Mouse (Mus musculus) lung, embryonic 16.5 days (tissue): Measurements from ENCODE around the gene Ociad2. TPM values are rescaled to one million over a fixed set of nuclear protein-coding genes. Genes with fewer than 3 reads are reported as not detected.

Source experiments
- ATAC-seq: fragments of 200-750 bp; cut with Nextera tagmentation; 2 replicates; pipeline ENCODE4 v1.8.0; 2017; ENCODE audit warnings: low read depth, mild to moderate bottlenecking, moderate library complexity
- H3K27ac ChIP-seq: fragments of 300-500 bp; sonication (generic); 2 replicates; pipeline ENCODE4 v1.5.1; 2014; ENCODE audit warnings: mild to moderate bottlenecking, control low read depth, low read length
- H3K27me3 ChIP-seq: fragments of 300-500 bp; sonication (generic); 2 replicates; pipeline ENCODE4 v1.6.1; 2014; ENCODE audit warnings: low read depth, low read length, mixed read lengths; ENCODE audit not compliant: control insufficient read depth, insufficient read depth
- H3K36me3 ChIP-seq: fragments of 300-500 bp; sonication (generic); 2 replicates; pipeline ENCODE4 v1.6.1; 2014; ENCODE audit warnings: low read length; ENCODE audit not compliant: control insufficient read depth, insufficient read depth
- H3K4me1 ChIP-seq: fragments of 300-500 bp; sonication (generic); replicated peaks from 2 replicates; pipeline ENCODE4 v1.6.1; 2014; ENCODE audit warnings: low read length, mixed read lengths; ENCODE audit not compliant: control insufficient read depth, insufficient read depth
- H3K4me2 ChIP-seq: fragments of 300-500 bp; sonication (generic); 2 replicates; pipeline ENCODE4 v1.6.1; 2014; ENCODE audit warnings: low read depth, low read length, control low read depth
- H3K4me3 ChIP-seq: fragments of 300-500 bp; sonication (generic); 2 replicates; pipeline ENCODE4 v1.5.1; 2014; ENCODE audit warnings: mild to moderate bottlenecking, low read length, control low read depth
- H3K9ac ChIP-seq: fragments of 300-500 bp; sonication (generic); 2 replicates; pipeline ENCODE4 v1.6.1; 2014; ENCODE audit warnings: low read length, control low read depth
- H3K9me3 ChIP-seq: fragments of 300-500 bp; sonication (generic); 2 replicates; pipeline ENCODE4 v1.6.1; 2016; ENCODE audit warnings: low read length; ENCODE audit not compliant: control insufficient read depth
- WGBS: fragments of 180-500 bp; shearing (Covaris S2); extraction: QIAGEN DNeasy Blood & Tissue Kit; methylation state at CpG from one replicate; pipeline ENCODE4 v1.1.7; 2014; 5-methylcytosine and 5-hydroxymethylcytosine counted together
- polyA plus RNA-seq: library from polyadenylated mRNA; unstranded; fragments of >200 nt; fragmentation: Nextera tagmentation; extraction: Ambion mirVana; gene quantifications from 2 replicates; pipeline ENCODE4 v1.2.1, GENCODE M21; 2015

The Ociad2 gene
- polyA plus RNA-seq, 1 experiment from 2014 or later: 53.4 TPM

DNA sequence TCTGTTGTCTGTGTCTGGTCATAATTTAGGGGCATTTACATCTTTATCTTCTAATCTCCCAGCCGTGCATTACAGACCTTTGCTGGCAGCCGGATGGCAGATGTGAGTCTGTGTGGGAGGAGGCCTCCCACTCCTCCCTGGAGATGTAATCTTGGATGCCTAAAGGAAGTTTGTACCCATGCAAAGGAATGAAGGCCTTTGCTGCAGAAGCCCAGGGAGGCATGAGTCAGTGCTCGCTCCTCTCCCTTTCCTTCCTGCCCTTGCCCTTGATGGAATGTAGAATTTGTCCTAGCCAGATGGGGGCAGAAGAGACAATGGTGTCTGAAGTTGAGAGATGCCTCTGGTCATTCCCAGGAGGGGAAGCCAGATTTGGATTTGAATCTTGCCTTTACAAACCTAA, 32.4 kb upstream of the Ociad2 start:
- WGBS: 35% methylated on average over 3 of the region's 3 CpGs

DNA sequence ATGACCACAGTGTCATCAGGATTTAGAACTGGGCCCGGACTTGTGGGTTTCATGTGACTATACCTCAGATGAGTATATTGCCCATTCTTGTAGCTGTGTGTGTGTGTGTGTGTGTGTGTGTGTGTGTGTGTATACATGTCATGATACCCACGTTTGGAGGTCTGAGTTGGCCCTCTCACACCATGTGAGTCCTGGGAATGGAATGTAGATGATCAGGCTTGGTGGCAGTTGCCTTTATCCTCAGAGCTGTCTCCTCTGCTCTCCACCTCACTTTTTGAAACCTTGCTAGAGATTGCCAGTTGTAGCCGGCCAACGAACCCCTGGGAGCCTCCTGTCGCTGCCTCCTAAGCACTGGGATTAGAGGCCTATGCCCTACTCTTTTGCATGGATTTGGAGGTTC, 31.8 kb upstream of the Ociad2 start:
- Histone ChIP-seq H3K27me3 (no peaks in the 10 kb centered on the region), H3K9me3 (no peaks in the 10 kb centered on the region), H3K9ac (no peak overlapping the region), H3K36me3 (no peaks in the 10 kb centered on the region), H3K27ac (no peak overlapping the region), H3K4me2 (no peak overlapping the region), H3K4me3 (no peak overlapping the region), H3K4me1 (no peaks in the 10 kb centered on the region; the same call in 1 of the 2 replicates)
- no peak for ATAC-seq
- WGBS: 74% methylated on average over 5 of the region's 5 CpGs

More for the DNA sequence above, 32.4 kb upstream of the Ociad2 start:
- Histone ChIP-seq H3K9me3 (no peaks in the 10 kb centered on the region), H3K4me2 (no peak overlapping the region), H3K36me3 (no peaks in the 10 kb centered on the region), H3K9ac (no peak overlapping the region), H3K27me3 (no peaks in the 10 kb centered on the region), H3K4me3 (no peak overlapping the region), H3K27ac (no peak overlapping the region), H3K4me1 (no peaks in the 10 kb centered on the region; the same call in 1 of the 2 replicates)
- no peak for ATAC-seq

DNA sequence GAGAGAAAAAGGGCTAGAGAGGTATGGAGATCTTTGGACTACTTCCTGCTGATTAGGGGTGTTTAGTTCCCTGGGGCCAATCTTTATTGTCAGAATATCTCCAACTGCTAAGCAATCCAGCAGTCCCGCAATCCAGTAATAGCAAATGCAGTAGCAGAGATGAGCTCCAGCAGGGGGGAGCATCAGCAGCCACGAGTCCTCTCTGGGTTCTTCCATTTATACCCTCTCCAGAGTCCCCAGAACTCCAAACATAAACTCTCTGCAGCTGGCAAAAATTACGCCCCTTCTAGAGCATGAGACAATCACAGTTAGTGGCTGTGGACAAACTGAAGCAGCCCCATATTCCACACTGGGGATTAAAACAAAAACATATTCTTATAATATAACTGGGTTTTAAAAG, 28.9 kb upstream of the Ociad2 start:
- Histone ChIP-seq H3K4me2 (no peak overlapping the region), H3K4me1 (peaks cover 2% of the 10 kb centered on the region; the same call in 1 of the 2 replicates), H3K9me3 (no peaks in the 10 kb centered on the region), H3K36me3 (no peaks in the 10 kb centered on the region), H3K27ac (no peak overlapping the region), H3K9ac (no peak overlapping the region), H3K4me3 (no peak overlapping the region), H3K27me3 (no peaks in the 10 kb centered on the region)
- 67% methylated on average over 3 of the region's 3 CpGs for whole genome bisulfite sequencing
- no peak for ATAC-seq

DNA sequence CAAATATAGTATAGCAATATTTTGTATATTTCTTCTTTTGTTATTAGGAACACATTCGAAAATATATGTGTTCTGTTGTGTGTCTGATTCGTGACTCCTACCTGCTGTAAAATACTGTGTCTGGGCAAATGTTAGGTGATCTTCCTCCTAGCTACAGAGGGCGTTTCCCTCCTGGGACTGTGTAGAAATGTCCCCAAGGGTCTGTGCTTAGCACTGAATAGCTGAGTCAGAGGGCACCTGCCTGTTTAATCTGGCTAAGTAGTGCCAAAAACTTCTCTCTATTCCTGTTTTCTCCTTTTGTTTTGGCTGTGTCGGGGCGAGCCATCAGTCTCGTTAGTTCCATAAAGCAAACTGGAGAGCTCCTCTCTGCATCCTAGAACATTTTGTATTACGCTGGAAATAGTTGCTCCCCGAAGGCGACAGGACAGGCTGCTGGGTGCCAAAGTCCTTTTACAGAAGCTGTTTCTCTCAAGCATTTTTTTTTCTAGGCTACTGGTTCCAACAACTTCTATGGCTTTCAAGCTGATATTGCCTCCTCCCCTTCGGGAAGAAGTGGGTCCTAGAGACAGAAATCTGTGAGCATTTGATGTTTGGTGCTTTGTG, 28.1 kb upstream of the Ociad2 start:
- Histone ChIP-seq H3K4me2 (no peak overlapping the region), H3K4me3 (no peak overlapping the region), H3K9ac (no peak overlapping the region), H3K4me1 (peaks cover 2% of the 10 kb centered on the region; the same call in 1 of the 2 replicates), H3K27me3 (no peaks in the 10 kb centered on the region), H3K9me3 (no peaks in the 10 kb centered on the region), H3K36me3 (no peaks in the 10 kb centered on the region), H3K27ac (no peak overlapping the region)
- WGBS: 73% methylated on average over 10 of the region's 10 CpGs
- ATAC-seq: no peak

DNA sequence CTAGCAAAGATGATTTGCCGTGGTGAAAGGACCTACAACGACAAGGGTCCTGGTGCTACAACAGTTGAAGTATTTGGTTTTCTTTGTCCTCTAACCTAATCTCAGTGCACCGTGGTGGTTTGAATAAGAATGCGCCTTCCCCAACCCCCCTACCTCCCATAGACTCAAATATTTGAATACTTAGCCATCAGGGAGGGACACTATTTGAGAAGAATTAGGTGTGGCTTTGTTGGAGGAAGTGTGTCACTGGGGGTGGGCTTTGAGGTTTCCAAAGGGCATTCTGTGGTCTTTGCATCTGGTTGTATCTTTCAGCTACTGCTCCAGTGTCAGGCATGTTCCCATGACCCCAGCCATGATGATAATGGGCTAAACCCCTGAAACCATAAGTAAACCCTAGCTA, 27.1 kb upstream of the Ociad2 start:
- 43% methylated on average over 4 of the region's 4 CpGs for WGBS
- Histone ChIP-seq H3K4me1 (peaks cover 2% of the 10 kb centered on the region; the same call in 1 of the 2 replicates), H3K9me3 (no peaks in the 10 kb centered on the region), H3K27ac (no peak overlapping the region), H3K4me3 (no peak overlapping the region), H3K27me3 (no peaks in the 10 kb centered on the region), H3K4me2 (no peak overlapping the region), H3K9ac (no peak overlapping the region), H3K36me3 (no peaks in the 10 kb centered on the region)
- no peak for ATAC-seq

DNA sequence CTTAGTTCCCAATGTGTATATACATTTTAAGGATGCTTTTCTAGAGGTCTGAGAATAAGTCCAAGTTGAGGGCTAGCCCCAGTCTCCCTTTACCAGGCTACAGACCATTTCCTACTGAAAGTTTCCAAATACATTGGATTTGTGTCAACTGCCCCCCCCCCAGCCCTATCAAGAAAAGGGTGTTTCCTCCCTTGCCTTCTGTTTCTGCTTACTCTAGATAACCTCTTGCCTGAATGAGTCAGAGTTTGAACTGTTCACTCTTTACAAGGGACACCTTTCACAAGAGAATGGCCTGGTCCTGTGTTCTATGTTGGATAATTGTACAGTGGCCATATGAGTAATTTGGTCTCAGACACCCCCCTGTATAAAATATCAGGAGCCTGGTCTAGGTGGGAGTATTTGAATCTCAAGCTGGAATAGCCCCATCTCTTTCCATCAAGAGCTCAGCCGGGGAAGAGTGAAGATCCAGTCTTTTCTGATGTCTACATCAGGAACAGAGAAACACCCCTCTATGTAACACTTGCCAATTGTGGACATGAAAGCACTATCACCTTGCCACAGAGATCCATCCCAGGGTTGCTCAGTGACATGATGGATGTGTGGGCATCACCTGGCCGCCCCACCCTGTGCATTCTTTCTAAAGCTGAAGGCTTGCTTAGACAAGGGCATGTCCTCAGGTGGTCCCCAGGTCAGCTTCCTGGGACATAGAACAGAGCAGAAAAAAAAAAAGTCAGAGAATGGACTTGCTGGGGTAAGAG, 23.5 kb upstream of the Ociad2 start:
- H3K4me1 ChIP-seq: peaks cover 2% of the 10 kb centered on the region; the same call in 1 of the 2 replicates
- H3K36me3 ChIP-seq: no peaks in the 10 kb centered on the region
- no peak overlapping the region for H3K9ac ChIP-seq
- no peak for ATAC-seq
- H3K4me3 ChIP-seq: no peak overlapping the region
- H3K27ac ChIP-seq: no peak overlapping the region
- 89% methylated on average over 2 of the region's 2 CpGs for WGBS
- H3K4me2 ChIP-seq: no peak overlapping the region
- H3K9me3 ChIP-seq: no peaks in the 10 kb centered on the region
- no peaks in the 10 kb centered on the region for H3K27me3 ChIP-seq

DNA sequence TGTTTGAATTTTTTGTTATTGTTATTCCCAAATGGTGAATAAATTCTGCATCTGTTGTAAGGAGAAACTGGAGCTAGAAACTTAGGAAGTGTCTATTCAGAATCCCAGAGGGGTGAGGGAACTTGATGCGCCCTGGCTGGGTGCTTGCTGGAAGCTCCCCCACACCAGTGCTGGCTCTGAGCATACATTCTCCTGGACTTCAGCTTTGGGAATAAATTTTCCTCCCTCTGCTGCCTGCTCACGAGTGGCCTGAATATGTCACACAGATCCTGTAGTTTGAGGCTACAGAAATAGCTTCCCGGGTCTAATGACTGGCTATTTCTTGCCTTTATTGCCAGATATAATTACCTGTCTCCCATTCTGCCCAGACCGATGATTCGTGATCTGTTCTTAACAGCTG, 22.0 kb upstream of the Ociad2 start:
- ATAC-seq: no peak
- Histone ChIP-seq H3K4me2 (no peak overlapping the region), H3K9ac (no peak overlapping the region), H3K27me3 (no peaks in the 10 kb centered on the region), H3K27ac (no peak overlapping the region), H3K9me3 (no peaks in the 10 kb centered on the region), H3K36me3 (no peaks in the 10 kb centered on the region), H3K4me1 (peaks cover 2% of the 10 kb centered on the region; the same call in 1 of the 2 replicates), H3K4me3 (no peak overlapping the region)
- WGBS: 89% methylated on average over 5 of the region's 5 CpGs

DNA sequence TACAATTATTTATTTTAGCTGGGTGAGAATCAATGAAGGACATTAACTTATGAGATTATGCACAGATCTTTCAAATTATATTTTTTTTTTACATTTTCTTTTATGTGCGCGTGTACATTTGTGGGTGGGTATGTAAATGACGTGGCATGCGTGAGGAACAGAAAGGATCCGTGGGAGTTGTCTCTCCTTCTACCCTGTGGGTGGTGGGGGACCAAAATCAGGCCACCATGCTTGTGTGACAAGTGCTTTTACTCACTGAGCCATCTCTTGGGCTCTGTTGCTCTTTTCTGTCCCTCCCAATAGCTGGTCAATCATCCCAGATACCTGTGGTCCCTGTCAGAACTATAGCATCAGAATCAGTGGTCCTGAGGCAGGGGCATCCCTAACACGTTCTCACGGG, 21.5 kb upstream of the Ociad2 start:
- Histone ChIP-seq H3K9me3 (no peaks in the 10 kb centered on the region), H3K36me3 (no peaks in the 10 kb centered on the region), H3K4me2 (no peak overlapping the region), H3K9ac (no peak overlapping the region), H3K4me1 (peaks cover 2% of the 10 kb centered on the region; the same call in 1 of the 2 replicates), H3K27me3 (no peaks in the 10 kb centered on the region), H3K27ac (no peak overlapping the region), H3K4me3 (no peak overlapping the region)
- 87% methylated on average over 7 of the region's 7 CpGs for WGBS
- ATAC-seq: no peak

DNA sequence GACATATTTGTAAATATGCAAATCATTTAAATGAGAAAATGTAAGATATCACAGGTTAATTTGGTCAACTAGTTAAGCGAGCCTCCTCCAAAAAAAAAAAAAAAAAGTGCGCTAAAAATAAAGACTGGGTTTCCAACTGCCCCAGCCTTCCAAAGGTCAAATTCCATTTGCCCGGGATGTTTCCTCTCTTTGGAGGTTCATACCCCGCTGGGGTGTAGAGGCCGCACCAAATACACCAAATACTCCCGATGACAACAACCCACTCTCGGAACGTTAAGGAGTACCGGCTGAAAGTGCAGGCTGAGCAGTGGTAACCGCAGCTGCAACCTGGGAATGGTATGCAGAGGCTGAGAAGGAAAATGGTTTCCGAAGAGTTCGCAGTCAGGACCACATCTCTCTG, 19.4 kb upstream of the Ociad2 start:
- 21% methylated on average over 12 of the region's 12 CpGs for WGBS
- Histone ChIP-seq H3K36me3 (no peaks in the 10 kb centered on the region), H3K9ac (no peak overlapping the region), H3K4me3 (no peak overlapping the region), H3K4me2 (peak overlapping the region; percentile 33; the same call in 1 of the 2 replicates), H3K27ac (no peak overlapping the region), H3K9me3 (no peaks in the 10 kb centered on the region), H3K27me3 (no peaks in the 10 kb centered on the region), H3K4me1 (no peaks in the 10 kb centered on the region; the same call in 1 of the 2 replicates)
- ATAC-seq: no peak
